Mouse (Mus musculus) cerebellum, postnatal 14 days (tissue): ENCODE data around the gene Prpf40b.

Experiments used
- DNase-seq, 2 experiments: peaks; one replicate each; pipeline ENCODE4 v3.0.0; 2021; ENCODE audit warnings: mixed read lengths in 2 of 2

Gene Prpf40b

GRCm38 (mm10) chr15:99294287-99294686 is 600 bp upstream of the Prpf40b start:
- DNase-seq: no peak

GRCm38 (mm10) chr15:99295484-99295981 is 646 bp downstream of the Prpf40b start, which contains the start of gene Fam186b:
Gene Fam186b, minus strand, starts transcription at chr15:99295888.
- peak; percentile 61 to 73 for DNase-seq

- DNase-seq: peak; percentile 33 to 51
Observed at GRCm38 (mm10) chr15:99296213-99296612, 1.3 kb downstream of the Prpf40b start.

GRCm38 (mm10) chr15:99307476-99307875 is 12.6 kb downstream of the Prpf40b start:
- no peak for DNase-seq

GRCm38 (mm10) chr15:99309549-99309948 is 14.7 kb downstream of the Prpf40b start:
- DNase-seq: no peak

- no peak for DNase-seq
Observed at GRCm38 (mm10) chr15:99310617-99311016, 15.7 kb downstream of the Prpf40b start.

GRCm38 (mm10) chr15:99314891-99315290 is 20.0 kb downstream of the Prpf40b start:
- no peak for DNase-seq

GRCm38 (mm10) chr15:99316314-99317266 is 21.7 kb downstream of the Prpf40b start:
- DNase-seq: peak; percentile 88 to 92

- no peak for DNase-seq
Observed at GRCm38 (mm10) chr15:99317267-99317651, 22.4 kb downstream of the Prpf40b start.

- DNase-seq: no peak
Observed at GRCm38 (mm10) chr15:99318071-99318470, 23.2 kb downstream of the Prpf40b start.

- peak; percentile 65 to 72 for DNase-seq
Observed at GRCm38 (mm10) chr15:99318861-99319410, 24.0 kb downstream of the Prpf40b start.

GRCm38 (mm10) chr15:99319411-99319871 is 24.6 kb downstream of the Prpf40b start:
- peak; percentile 15 to 55 for DNase-seq

- no peak for DNase-seq
Observed at GRCm38 (mm10) chr15:99320168-99320674, 25.3 kb downstream of the Prpf40b start.

- no peak for DNase-seq
Observed at GRCm38 (mm10) chr15:99320978-99321377, 26.1 kb downstream of the Prpf40b start.

GRCm38 (mm10) chr15:99324151-99324550 is 29.3 kb downstream of the Prpf40b start:
- no peak for DNase-seq

- peak in 1 of 2 experiments; percentile 23 for DNase-seq
Observed at GRCm38 (mm10) chr15:99325598-99325997, 30.7 kb downstream of the Prpf40b start.

GRCm38 (mm10) chr15:99326407-99326806 is 31.5 kb downstream of the Prpf40b start:
- no peak for DNase-seq

- peak; percentile 33 to 61 for DNase-seq
Observed at GRCm38 (mm10) chr15:99326959-99327358, 32.1 kb downstream of the Prpf40b start.

- no peak for DNase-seq
Observed at GRCm38 (mm10) chr15:99328011-99328410, 33.1 kb downstream of the Prpf40b start.

- no peak for DNase-seq
Observed at GRCm38 (mm10) chr15:99330324-99330723, 35.4 kb downstream of the Prpf40b start.

GRCm38 (mm10) chr15:99331341-99331740 is 36.5 kb downstream of the Prpf40b start:
- no peak for DNase-seq

GRCm38 (mm10) chr15:99332111-99332510 is 37.2 kb downstream of the Prpf40b start:
- DNase-seq: no peak

- peak in 1 of 2 experiments; percentile 33 for DNase-seq
Observed at GRCm38 (mm10) chr15:99332921-99333675, 38.2 kb downstream of the Prpf40b start.
